Mouse (Mus musculus) bone marrow macrophage, adult 2 months (primary cell): ENCODE results near the gene Polr3a. TPM values are rescaled to one million over a fixed set of nuclear protein-coding genes. Genes with fewer than 3 reads are reported as not detected.
"Not testable (repeated sequence)": the region's sequence is repeated elsewhere in the genome, so short reads cannot be mapped to it uniquely, and the experiment has no call there.

Source experiments
- H3K27ac ChIP-seq: 2 replicates; pipeline ENCODE4 v1.5.1; 2012; ENCODE audit warnings: low read depth, low read length; ENCODE audit not compliant: insufficient read depth
- H3K4me1 ChIP-seq: 2 replicates; pipeline ENCODE4 v1.6.1; 2012; ENCODE audit warnings: low read length; ENCODE audit not compliant: control insufficient read depth, insufficient read depth
- H3K4me3 ChIP-seq: 2 replicates; pipeline ENCODE4 v1.5.1; 2012; ENCODE audit warnings: mild to moderate bottlenecking, low read length, moderate library complexity; ENCODE audit not compliant: insufficient read depth
- CTCF ChIP-seq: IDR thresholded peaks from 2 replicates; pipeline ENCODE4 v1.5.1; 2012; ENCODE audit warnings: low read depth, mild to moderate bottlenecking, low read length, moderate library complexity
- POLR2A ChIP-seq: IDR thresholded peaks from 2 replicates; pipeline ENCODE4 v1.6.1; 2012; ENCODE audit warnings: mild to moderate bottlenecking, low read depth, low read length, borderline replicate concordance
- polyA plus RNA-seq: library from polyadenylated mRNA; stranded (reverse); fragments of >200 nt; gene quantifications from 2 replicates; pipeline ENCODE4 v1.2.4, GENCODE M21; 2012; ENCODE audit not compliant: missing spikeins, insufficient read depth, insufficient read length

The Polr3a gene
- polyA plus RNA-seq, 1 experiment, result 17.5 TPM

DNA sequence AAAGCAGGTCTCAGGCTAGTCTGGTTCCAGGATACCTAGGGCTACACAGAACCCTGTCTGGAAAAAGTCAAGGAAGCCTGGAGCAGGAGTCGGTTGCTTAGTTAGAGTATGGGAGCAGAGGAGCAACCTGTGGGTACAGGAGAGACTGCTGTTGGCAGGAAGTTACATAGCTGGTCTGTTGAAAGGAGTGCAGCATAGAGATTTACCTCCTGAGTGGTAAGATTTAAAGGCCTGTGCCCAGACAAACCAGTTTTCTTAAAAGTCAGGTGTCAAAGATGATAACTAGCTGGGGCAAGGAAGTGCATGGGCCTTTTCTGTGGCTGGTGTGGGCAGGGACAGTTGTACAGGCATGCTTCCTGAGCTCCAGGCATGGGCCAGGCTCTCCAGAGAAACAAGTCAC is 10.6 kb upstream of the Polr3a start:
- Histone ChIP-seq H3K4me1 (peaks cover 15% of the 10 kb centered on the region), H3K27ac (no peak overlapping the region)
- TF ChIP-seq CTCF (no peak), POLR2A (no peak)

DNA sequence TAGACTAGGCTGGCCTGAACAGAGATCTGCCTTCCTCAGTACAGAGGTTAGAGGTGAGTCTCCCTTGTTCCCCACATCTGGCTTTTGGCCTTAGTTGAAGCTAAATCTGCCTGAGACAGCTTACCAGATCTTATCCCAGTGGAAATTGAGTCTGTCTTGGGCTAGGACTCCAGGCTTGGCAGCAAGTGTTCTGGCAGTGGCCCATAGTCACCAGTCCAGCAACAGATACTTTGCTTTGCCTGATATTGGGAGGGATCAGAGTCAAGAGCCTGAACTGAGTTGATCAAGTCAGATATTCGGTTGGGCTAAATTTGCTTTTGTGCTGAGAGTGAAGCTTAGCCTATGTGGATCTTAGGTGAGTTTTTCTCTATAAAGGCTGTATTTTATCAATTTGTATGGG is 9.6 kb upstream of the Polr3a start:
- peaks cover 19% of the 10 kb centered on the region for H3K4me1 ChIP-seq
- TF ChIP-seq CTCF (no peak), POLR2A (no peak)
- no peak overlapping the region for H3K4me3 ChIP-seq
- no peak overlapping the region for H3K27ac ChIP-seq

More for the DNA sequence above, 10.6 kb upstream of the Polr3a start:
- no peak overlapping the region for H3K4me3 ChIP-seq

DNA sequence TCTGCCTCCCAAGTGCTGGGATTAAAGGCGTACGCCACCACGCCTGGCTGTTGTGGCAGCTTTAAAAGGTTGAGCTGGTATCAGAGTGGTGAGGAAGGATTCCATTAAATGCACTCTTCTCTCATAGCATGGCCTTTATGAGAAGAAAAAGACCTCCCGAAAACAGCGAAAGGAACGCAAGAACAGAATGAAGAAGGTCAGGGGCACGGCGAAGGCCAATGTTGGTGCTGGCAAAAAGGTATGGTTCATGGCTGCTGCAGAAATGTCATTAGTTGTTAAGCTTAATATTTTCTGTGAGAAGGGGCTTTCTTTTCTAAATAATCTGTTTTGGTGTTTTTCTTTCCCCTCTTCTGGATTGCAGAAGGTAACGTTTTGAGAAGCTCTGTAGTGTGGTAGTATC is 6.4 kb upstream of the Polr3a start:
- Histone ChIP-seq H3K4me1 (peaks cover 22% of the 10 kb centered on the region), H3K27ac (no peak overlapping the region), H3K4me3 (peak overlapping the region; percentile 100; the same call in 1 of the 2 replicates)
- TF ChIP-seq CTCF, result no peak

DNA sequence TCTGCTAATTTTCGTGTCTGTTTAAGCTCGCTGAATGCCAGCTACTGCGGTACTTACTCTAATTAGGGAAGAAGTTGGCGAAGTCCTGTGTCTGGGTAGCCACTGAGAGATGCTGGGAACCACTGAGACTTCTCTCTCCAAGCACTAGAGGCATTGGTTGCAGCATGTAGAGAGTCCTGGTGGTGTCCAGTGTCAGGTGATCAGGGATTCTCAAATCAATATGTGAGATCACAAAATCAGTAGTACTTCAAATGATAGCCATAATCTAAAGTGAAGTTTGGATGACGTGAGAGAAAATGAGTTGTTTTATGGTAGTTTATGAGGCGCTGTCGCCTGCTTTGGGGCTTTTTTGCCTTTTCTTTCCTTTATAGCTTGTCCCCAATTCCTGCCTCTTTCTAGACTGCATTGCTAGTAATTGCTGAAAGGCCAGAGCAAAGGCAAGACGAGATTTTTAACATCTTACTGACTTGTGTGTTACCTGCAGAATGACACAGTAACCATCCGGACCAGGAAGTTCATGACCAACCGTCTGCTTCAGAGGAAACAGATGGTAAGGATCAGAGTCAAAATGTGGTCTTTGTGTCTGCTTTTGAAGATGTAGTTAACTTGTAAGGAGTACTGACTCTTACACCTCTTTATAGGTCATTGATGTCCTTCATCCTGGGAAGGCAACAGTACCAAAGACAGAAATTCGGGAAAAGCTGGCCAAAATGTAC is 4.6 kb upstream of the Polr3a start:
- TF ChIP-seq POLR2A (no peak), CTCF (no peak)
- Histone ChIP-seq H3K4me3 (peak overlapping the region; percentile 100), H3K27ac (peak overlapping the region; percentile 80), H3K4me1 (peaks cover 22% of the 10 kb centered on the region)

DNA sequence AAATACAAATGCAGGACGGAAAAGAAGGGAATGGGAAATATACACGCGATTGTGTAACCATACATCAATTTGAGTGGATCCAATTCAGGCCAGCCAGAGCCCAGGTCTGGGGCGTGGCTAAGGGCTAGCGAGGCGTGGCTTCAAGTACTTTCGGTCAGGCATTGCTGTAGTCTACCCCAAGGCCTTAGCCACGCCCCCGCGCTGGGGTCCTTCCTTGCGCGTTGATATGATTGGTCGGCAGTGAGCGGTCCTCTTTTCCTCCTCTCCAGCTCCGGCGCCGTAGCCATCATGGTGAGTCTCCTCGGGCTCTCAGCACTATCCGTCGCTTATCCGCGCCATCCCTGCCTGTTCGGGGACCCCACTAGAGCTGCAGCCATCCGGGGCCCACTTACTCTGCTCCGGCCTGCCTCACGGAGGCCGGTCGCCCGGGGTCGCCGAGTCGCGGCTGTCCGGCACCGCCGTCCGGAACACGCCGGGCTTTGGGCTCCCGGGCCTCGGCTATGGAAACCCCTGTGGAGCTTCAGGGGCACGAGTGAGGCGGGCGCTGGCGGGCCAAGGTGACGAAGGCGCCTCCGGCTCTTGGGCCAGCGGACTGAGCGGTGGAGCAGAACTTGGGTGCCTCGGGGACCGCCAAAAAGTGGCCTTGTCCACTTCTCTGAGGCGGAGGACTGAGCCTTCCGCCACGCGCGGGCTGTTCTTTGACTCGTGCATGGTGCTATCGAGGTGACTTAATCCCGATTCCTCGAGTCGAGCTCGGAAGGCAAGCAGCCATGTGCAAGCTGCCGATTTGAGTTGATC is 3.8 kb upstream of the Polr3a start:
- Histone ChIP-seq H3K4me3 (peak overlapping the region; percentile 100), H3K27ac (peak overlapping the region; percentile 80), H3K4me1 (peaks cover 26% of the 10 kb centered on the region)
- TF ChIP-seq CTCF, result no peak
- TF ChIP-seq POLR2A, result peak; percentile 86

DNA sequence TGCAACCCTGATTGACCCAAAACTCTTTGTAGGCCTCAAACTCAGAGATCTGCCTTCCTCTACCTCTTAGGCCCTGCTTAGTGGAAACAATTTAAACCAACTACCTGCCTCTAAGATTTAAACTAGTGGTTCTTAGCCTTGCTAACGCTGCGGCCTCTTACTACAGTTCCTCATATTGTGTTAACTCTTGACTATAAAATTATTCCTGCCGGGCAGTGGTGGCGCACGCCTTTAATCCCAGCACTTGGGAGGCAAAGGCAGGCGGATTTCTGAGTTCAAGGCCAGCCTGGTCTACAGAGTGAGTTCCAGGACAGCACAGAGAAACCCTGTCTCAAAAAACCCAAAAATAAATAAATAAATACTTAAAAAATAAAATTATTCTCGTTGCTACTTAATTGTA is 2.9 kb upstream of the Polr3a start:
- not testable (repeated sequence) for H3K27ac ChIP-seq, H3K4me3 ChIP-seq
- H3K4me1 ChIP-seq, result peaks cover 30% of the 10 kb centered on the region

DNA sequence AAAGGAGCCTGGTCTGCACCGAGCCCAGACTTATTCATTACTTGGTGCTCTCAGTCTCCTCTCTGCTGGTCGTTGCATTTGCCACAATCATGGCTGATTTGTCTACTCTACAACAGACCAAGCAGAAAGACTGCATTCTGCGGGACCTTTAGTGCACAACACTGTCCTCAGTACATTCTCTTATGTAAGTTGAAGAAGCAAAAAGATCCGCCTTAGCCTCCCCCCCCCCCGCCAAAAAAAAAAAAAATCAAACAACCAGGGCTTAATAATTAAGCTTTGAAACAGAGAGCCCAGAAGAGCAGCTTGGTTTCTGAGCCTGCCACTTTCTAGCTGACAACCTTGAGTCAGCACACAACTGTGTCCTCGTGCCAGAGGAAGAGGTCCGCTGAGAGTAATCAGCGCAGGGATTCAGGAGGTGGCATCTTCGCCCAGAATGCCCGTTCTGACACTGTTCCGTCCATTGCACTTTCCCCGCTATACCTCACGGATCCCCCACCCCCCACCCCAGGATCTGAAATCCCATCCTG is 554 bp downstream of the Polr3a start:
- peak overlapping the region; percentile 87 for H3K4me3 ChIP-seq
- peaks cover 11% of the 10 kb centered on the region for H3K4me1 ChIP-seq
- TF ChIP-seq CTCF (no peak), POLR2A (no peak)
- H3K27ac ChIP-seq, result no peak overlapping the region

DNA sequence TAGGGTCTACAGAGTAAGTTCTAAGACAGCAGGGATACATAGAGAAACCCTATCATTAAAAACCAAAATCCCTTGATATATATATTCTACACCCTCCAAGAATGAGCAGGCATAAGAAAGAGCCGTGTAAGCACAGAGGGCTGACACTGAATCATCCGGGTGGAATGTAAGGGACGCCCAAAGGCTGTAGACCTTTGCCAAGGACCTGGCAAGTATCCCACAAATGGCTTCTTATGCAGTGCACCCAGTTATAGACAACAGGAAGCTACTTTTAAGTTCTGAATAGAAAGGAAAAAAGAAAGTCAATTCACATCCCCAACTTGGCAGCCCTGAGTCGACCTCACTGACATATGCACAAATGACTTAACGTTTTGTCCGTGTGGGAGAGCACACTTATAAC is 18.1 kb downstream of the Polr3a start:
- TF ChIP-seq CTCF (no peak), POLR2A (no peak)
- no peak overlapping the region for H3K27ac ChIP-seq
- no peaks in the 10 kb centered on the region for H3K4me1 ChIP-seq
- no peak overlapping the region for H3K4me3 ChIP-seq

DNA sequence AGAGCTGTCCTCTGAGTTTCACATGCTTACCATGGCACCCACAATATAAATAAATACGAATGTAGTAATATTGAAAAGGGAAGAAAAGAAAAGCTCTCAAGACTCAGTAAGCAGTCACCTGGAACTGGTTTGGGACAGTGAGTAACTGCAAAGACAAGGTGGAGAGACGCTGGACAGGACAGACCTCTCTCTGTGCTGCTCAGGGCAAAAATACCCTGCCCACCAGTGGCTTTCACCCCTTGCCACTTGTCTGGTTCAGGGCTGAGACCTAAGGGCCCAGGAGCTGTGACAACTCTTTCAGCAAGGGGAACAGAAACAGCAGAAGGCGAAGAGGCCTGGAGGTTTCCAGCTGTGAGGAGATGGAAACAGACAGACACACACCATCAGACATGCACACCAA is 28.7 kb downstream of the Polr3a start:
- no peaks in the 10 kb centered on the region for H3K4me1 ChIP-seq
- TF ChIP-seq POLR2A (no peak), CTCF (no peak)
- no peak overlapping the region for H3K27ac ChIP-seq
- H3K4me3 ChIP-seq, result no peak overlapping the region

DNA sequence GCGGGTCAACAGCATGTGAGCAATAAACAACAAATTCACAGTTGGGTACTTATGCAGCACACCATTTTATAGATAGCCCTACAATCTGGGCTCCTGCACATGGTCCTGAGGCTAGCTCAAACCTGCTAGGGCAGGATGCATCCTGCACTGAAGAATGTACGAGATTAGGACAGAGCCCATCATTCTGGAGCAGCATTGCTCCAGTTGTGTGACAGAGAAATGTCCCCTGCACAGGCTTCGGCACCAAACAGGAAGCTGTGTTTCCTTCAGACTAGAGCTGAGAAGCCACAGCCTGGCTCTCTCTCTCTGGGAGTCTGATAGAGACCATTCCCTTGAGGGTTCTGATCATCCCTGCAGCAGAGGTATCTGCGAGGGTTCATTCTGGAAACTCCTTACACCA is 43.3 kb downstream of the Polr3a start:
- not testable (repeated sequence) for H3K4me1 ChIP-seq, H3K4me3 ChIP-seq, H3K27ac ChIP-seq

Other genes starting within 250 kb of the Polr3a start
- gene Dlg5, start 241.1 kb downstream of the Polr3a start, polyA plus RNA-seq, result 0.29 and 0.35 TPM in 2 replicates
- gene E330034G19Rik, start 193.8 kb downstream of the Polr3a start, polyA plus RNA-seq, result not detected in 2 replicates
- gene Rps24, start 67 bp upstream of the Polr3a start, polyA plus RNA-seq, result 2,792 and 3,232 TPM in 2 replicates